Mouse (Mus musculus): ENCODE data around the gene Tns1. TPM values are rescaled to one million over a fixed set of nuclear protein-coding genes. Genes with fewer than 3 reads are reported as not detected.

Gene Tns1
- polyA plus RNA-seq, 1 experiment from 2014 or later, result 65.4 TPM

GRCm38 (mm10) chr1:73880731-73881130 lies 243.5 kb downstream of the Tns1 start:
- H3K27me3 ChIP-seq (ENCODE audit: insufficient read depth, low read length), result no peaks in the 10 kb centered on the region
- no peak overlapping the region for H3K4me2 ChIP-seq (ENCODE audit: low read length)
- H3K27ac ChIP-seq, result no peak overlapping the region
- H3K9ac ChIP-seq (ENCODE audit: low read depth, low read length), result no peak overlapping the region
- no peak for DNase-seq (ENCODE audit: low spot score)
- no peak for TF ChIP-seq CTCF (IDR thresholded peaks at IDR 0.05; ENCODE audit: low read depth)
- H3K9me3 ChIP-seq (replicated peaks; ENCODE audit: low read length), result no peaks in the 10 kb centered on the region
- ATAC-seq (replicated peaks; ENCODE audit: low FRiP score, low read depth), result no peak
- no peaks in the 10 kb centered on the region for H3K4me1 ChIP-seq (replicated peaks; ENCODE audit: insufficient read depth, low read length)
- H3K4me3 ChIP-seq (replicated peaks; ENCODE audit: low read depth, low read length), result no peak overlapping the region
- H3K36me3 ChIP-seq (ENCODE audit: insufficient read depth, low read length), result no peaks in the 10 kb centered on the region

DNA sequence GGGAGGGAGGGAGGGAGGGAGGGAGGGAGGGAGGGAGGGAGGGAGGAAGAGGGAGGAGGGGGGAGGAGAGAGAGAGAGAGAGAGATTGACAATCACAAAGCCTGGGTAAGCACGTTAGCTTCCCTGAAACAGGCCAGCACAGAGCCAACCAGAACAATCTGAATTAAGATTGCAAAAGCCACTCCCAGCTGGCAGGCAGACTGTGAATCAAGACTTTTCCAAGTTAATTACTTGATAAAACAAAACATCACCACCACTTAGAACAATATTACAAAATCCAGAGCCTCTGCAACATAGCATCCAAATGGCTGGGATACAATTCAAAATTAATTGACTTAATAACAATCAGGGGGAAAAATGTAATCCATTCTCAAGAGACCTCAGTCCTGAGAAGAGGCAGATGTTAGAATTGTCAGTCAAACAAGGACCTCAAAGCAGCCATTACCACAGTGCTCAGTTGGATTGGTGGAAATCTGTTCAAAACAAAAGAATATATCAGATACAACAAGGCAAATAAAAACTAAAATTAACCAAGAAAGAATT lies 248.5 kb downstream of the Tns1 start:
- no peak for TF ChIP-seq CTCF (IDR thresholded peaks at IDR 0.05; ENCODE audit: low read depth)
- DNase-seq (ENCODE audit: low spot score), result peak; percentile 43
- H3K9me3 ChIP-seq (replicated peaks; ENCODE audit: low read length), result no peaks in the 10 kb centered on the region
- H3K9ac ChIP-seq (ENCODE audit: low read depth, low read length), result no peak overlapping the region
- no peaks in the 10 kb centered on the region for H3K36me3 ChIP-seq (ENCODE audit: insufficient read depth, low read length)
- no peak overlapping the region for H3K4me3 ChIP-seq (replicated peaks; ENCODE audit: low read depth, low read length)
- WGBS, result 22% methylated on average over 1 of the region's 1 CpGs
- H3K4me1 ChIP-seq (replicated peaks; ENCODE audit: insufficient read depth, low read length), result no peaks in the 10 kb centered on the region
- no peak overlapping the region for H3K27ac ChIP-seq
- no peak overlapping the region for H3K4me2 ChIP-seq (ENCODE audit: low read length)
- no peaks in the 10 kb centered on the region for H3K27me3 ChIP-seq (ENCODE audit: insufficient read depth, low read length)
- no peak for ATAC-seq (replicated peaks; ENCODE audit: low FRiP score, low read depth)

- H3K4me2 ChIP-seq (ENCODE audit: low read length), result no peak overlapping the region
- DNase-seq (ENCODE audit: low spot score), result no peak
- ATAC-seq (replicated peaks; ENCODE audit: low FRiP score, low read depth), result no peak
- no peaks in the 10 kb centered on the region for H3K36me3 ChIP-seq (ENCODE audit: insufficient read depth, low read length)
- H3K4me1 ChIP-seq (replicated peaks; ENCODE audit: insufficient read depth, low read length), result peaks cover 3% of the 10 kb centered on the region; the same call in 1 of the 2 replicates
- WGBS, result 75% methylated on average over 3 of the region's 3 CpGs
- H3K9me3 ChIP-seq (replicated peaks; ENCODE audit: low read length), result no peaks in the 10 kb centered on the region
- H3K9ac ChIP-seq (ENCODE audit: low read depth, low read length), result no peak overlapping the region
- no peak for TF ChIP-seq CTCF (IDR thresholded peaks at IDR 0.05; ENCODE audit: low read depth)
- H3K27me3 ChIP-seq (ENCODE audit: insufficient read depth, low read length), result no peaks in the 10 kb centered on the region
- H3K27ac ChIP-seq, result no peak overlapping the region
- H3K4me3 ChIP-seq (replicated peaks; ENCODE audit: low read depth, low read length), result no peak overlapping the region
These were observed 259.9 kb downstream of the Tns1 start for GRCm38 (mm10) chr1:73864314-73864713.

DNA sequence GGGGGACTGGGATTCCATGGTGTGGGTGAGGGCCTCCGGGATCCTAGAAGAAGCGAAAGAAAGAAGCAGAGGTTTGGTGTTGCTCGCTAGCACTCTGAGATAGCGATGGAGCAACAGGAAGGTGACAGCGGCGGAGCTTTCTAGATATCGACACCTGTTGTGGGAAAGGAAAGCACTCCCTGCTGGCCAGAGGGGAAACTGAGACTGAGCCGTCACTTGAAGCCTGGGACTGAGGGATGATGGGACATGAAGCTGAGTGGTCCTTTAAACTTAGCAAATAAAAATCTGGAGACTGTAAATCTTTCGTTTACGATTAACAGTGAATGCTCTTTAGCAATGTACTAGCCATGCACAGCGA lies 261.2 kb downstream of the Tns1 start:
- TF ChIP-seq CTCF (IDR thresholded peaks at IDR 0.05; ENCODE audit: low read depth), result no peak
- ATAC-seq (replicated peaks; ENCODE audit: low FRiP score, low read depth) (peak; percentile 47), DNase-seq (ENCODE audit: low spot score) (peak; percentile 15)
- Histone ChIP-seq H3K9ac (ENCODE audit: low read depth, low read length) (0 out of 2 replicates have a peak overlapping the region, but pooled peaks have one; percentile 32), H3K27me3 (ENCODE audit: insufficient read depth, low read length) (no peaks in the 10 kb centered on the region), H3K4me2 (ENCODE audit: low read length) (peak overlapping the region; percentile 48), H3K4me3 (replicated peaks; ENCODE audit: low read depth, low read length) (no peak overlapping the region), H3K4me1 (replicated peaks; ENCODE audit: insufficient read depth, low read length) (peaks cover 3% of the 10 kb centered on the region; the same call in 1 of the 2 replicates), H3K27ac (no peak overlapping the region), H3K36me3 (ENCODE audit: insufficient read depth, low read length) (no peaks in the 10 kb centered on the region), H3K9me3 (replicated peaks; ENCODE audit: low read length) (no peaks in the 10 kb centered on the region)
- 24% methylated on average over 11 of the region's 11 CpGs for WGBS

DNA sequence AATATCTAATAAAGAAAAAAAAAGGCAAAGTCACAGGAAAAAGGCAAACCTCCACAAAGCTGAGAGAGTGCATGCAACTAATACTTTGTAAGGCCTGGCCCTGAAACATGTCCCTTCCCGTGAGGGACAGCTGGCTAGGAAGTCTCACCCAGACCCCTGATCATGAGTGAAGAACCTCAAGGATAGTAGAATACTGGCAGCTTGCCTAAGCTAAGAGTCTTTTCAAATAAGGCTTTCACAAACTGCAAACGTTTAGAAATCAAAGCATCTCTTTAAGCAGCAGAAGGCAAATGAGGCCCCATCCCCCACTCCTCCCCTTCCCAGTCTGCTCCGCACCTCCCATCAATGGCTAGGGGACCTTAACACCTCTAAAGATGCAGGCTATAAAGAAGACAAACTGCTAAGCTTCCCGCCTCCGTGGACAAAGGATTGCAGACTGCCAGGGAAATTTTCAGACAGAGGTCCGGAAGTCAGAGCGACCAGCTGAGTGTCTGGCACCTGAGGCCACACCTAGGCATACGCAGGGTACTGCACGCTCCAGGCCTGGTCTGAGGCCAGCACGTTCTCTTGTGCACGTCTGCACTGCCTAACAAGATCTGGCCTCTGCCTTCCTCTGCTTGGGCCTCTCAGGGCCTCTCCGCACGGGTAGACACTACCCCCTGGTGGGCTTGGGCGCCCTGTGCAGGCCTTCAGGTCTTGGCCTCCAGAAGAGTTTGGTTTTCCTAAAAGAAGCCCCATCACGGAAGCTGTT lies 261.8 kb downstream of the Tns1 start:
- no peak overlapping the region for H3K4me3 ChIP-seq (replicated peaks; ENCODE audit: low read depth, low read length)
- 5% methylated on average over 15 of the region's 15 CpGs for WGBS
- H3K27ac ChIP-seq, result peak overlapping the region; percentile 2; the same call in 1 of the 2 replicates
- H3K36me3 ChIP-seq (ENCODE audit: insufficient read depth, low read length), result no peaks in the 10 kb centered on the region
- DNase-seq (ENCODE audit: low spot score), result peak; percentile 94
- peak; percentile 99 for ATAC-seq (replicated peaks; ENCODE audit: low FRiP score, low read depth)
- peak overlapping the region; percentile 48 for H3K4me2 ChIP-seq (ENCODE audit: low read length)
- no peaks in the 10 kb centered on the region for H3K27me3 ChIP-seq (ENCODE audit: insufficient read depth, low read length)
- TF ChIP-seq CTCF (IDR thresholded peaks at IDR 0.05; ENCODE audit: low read depth), result peak; percentile 98
- no peaks in the 10 kb centered on the region for H3K9me3 ChIP-seq (replicated peaks; ENCODE audit: low read length)
- peaks cover 3% of the 10 kb centered on the region; the same call in 1 of the 2 replicates for H3K4me1 ChIP-seq (replicated peaks; ENCODE audit: insufficient read depth, low read length)
- H3K9ac ChIP-seq (ENCODE audit: low read depth, low read length), result 0 out of 2 replicates have a peak overlapping the region, but pooled peaks have one; percentile 32

GRCm38 (mm10) chr1:73860421-73860820 lies 263.8 kb downstream of the Tns1 start:
- TF ChIP-seq CTCF (IDR thresholded peaks at IDR 0.05; ENCODE audit: low read depth), result no peak
- Histone ChIP-seq H3K36me3 (ENCODE audit: insufficient read depth, low read length) (no peaks in the 10 kb centered on the region), H3K27me3 (ENCODE audit: insufficient read depth, low read length) (no peaks in the 10 kb centered on the region), H3K4me1 (replicated peaks; ENCODE audit: insufficient read depth, low read length) (peaks cover 3% of the 10 kb centered on the region; the same call in 1 of the 2 replicates), H3K4me2 (ENCODE audit: low read length) (no peak overlapping the region), H3K4me3 (replicated peaks; ENCODE audit: low read depth, low read length) (no peak overlapping the region), H3K27ac (no peak overlapping the region), H3K9me3 (replicated peaks; ENCODE audit: low read length) (no peaks in the 10 kb centered on the region), H3K9ac (ENCODE audit: low read depth, low read length) (no peak overlapping the region)
- WGBS, result 91% methylated on average over 3 of the region's 3 CpGs
- ATAC-seq (replicated peaks; ENCODE audit: low FRiP score, low read depth) (no peak), DNase-seq (ENCODE audit: low spot score) (no peak)

Other genes starting within 250 kb of the Tns1 start
- gene Rufy4, start 1.1 kb upstream of the Tns1 start, polyA plus RNA-seq (2015; fragmentation: Nextera tagmentation; extraction: Ambion mirVana), result 0.07 and 0.18 TPM in 2 replicates
- 0.30 and 0.51 TPM in 2 replicates for gene Cxcr2, start 29.5 kb upstream of the Tns1 start, polyA plus RNA-seq (2015; fragmentation: Nextera tagmentation; extraction: Ambion mirVana)
- gene Cxcr1, start 70.2 kb upstream of the Tns1 start, polyA plus RNA-seq (2015; fragmentation: Nextera tagmentation; extraction: Ambion mirVana), result not detected in 2 replicates
- 487 TPM in 2 replicates for gene Arpc2, start 111.6 kb upstream of the Tns1 start, polyA plus RNA-seq (2015; fragmentation: Nextera tagmentation; extraction: Ambion mirVana)
- gene Gpbar1, start 154.1 kb upstream of the Tns1 start, polyA plus RNA-seq (2015; fragmentation: Nextera tagmentation; extraction: Ambion mirVana), result 1.0 and 1.7 TPM in 2 replicates
- 248 and 264 TPM in 2 replicates for gene Aamp, start 160.3 kb upstream of the Tns1 start, polyA plus RNA-seq (2015; fragmentation: Nextera tagmentation; extraction: Ambion mirVana)
- gene Pnkd, start 160.5 kb upstream of the Tns1 start, polyA plus RNA-seq (2015; fragmentation: Nextera tagmentation; extraction: Ambion mirVana), result 162 and 169 TPM in 2 replicates
- 27.8 and 30.8 TPM in 2 replicates for gene Tmbim1, start 181.2 kb upstream of the Tns1 start, polyA plus RNA-seq (2015; fragmentation: Nextera tagmentation; extraction: Ambion mirVana)
- gene Catip, start 237.7 kb upstream of the Tns1 start, polyA plus RNA-seq (2015; fragmentation: Nextera tagmentation; extraction: Ambion mirVana), result 0.59 and 0.75 TPM in 2 replicates

Measured in kidney, postnatal 0 days (tissue).